8 mouse cellular contexts compared by ENCODE assay signal in the genomic region with DNA sequence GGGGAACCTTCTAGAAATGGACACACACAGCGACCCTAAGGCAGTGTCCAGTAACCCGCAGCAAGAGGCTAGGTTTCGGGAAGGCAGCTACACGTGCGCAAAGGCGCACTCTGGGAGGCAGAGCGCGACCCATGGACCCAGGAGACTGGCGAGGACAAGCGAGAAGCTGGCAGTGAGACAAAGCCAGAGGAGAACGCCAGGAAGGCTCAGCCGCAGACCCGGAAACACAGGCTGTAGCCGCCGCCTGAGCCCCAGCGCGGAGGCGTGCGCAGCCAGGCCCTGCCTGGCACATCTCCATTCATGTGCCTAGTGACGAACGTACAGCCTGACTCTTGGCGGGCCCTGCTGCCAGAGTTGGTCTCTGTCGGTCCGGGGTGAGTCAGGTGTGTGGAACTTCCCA. TPM values are rescaled to one million over a fixed set of nuclear protein-coding genes. Genes with fewer than 3 reads are reported as not detected.
DNase-seq lines count a peak whose midpoint lies in the region; ATAC-seq and TF ChIP-seq lines count a peak whose summit lies in the region.

No protein-coding gene starts in this region.

- H3K27me3 ChIP-seq in intestine, embryonic 15.5 days (replicated peaks) = peaks cover 52% of the 10 kb centered on the region
- peaks cover 14% of the 10 kb centered on the region for H3K27me3 ChIP-seq in neural tube, embryonic 14.5 days (ENCODE audit: control insufficient read depth, insufficient read depth, low read length)

- TF ChIP-seq CTCF in bone marrow macrophage, adult 2 months (IDR thresholded peaks at IDR 0.05; ENCODE audit: low read depth, low read length) = no peak

- no peaks in the 10 kb centered on the region for H3K9me3 ChIP-seq in intestine, embryonic 15.5 days
- no peaks in the 10 kb centered on the region for H3K9me3 ChIP-seq in neural tube, embryonic 14.5 days (ENCODE audit: control insufficient read depth, low read length)

- H3K4me2 ChIP-seq in intestine, embryonic 15.5 days (replicated peaks) = peak overlapping the region; percentile 64
- H3K4me2 ChIP-seq in neural tube, embryonic 14.5 days (ENCODE audit: low read depth, low read length) = peak overlapping the region; percentile 53

- peak; percentile 53 for DNase-seq in ovary, postnatal 36 days (ENCODE audit: low spot score)
- DNase-seq in ovary, postnatal 10 days (ENCODE audit: low spot score) = no peak
- DNase-seq in lung, adult 18-20 months = peak; percentile 76 to 86
- DNase-seq in testis, postnatal 14 days (ENCODE audit: low spot score) = no peak

- no peak for TF ChIP-seq POLR2A in bone marrow macrophage, adult 2 months (IDR thresholded peaks at IDR 0.05; ENCODE audit: borderline replicate concordance, low read depth, low read length)

- peak overlapping the region; percentile 40 for H3K4me3 ChIP-seq in bone marrow macrophage, adult 2 months (ENCODE audit: insufficient read depth, low read length)
- no peak overlapping the region for H3K4me3 ChIP-seq in intestine, embryonic 15.5 days (replicated peaks)
- no peak overlapping the region for H3K4me3 ChIP-seq in neural tube, embryonic 14.5 days (ENCODE audit: low read depth, low read length)

- H3K4me1 ChIP-seq in bone marrow macrophage, adult 2 months (ENCODE audit: control insufficient read depth, insufficient read depth, low read length) = peaks cover 19% of the 10 kb centered on the region
- peaks cover 14% of the 10 kb centered on the region for H3K4me1 ChIP-seq in intestine, embryonic 15.5 days (replicated peaks)
- H3K4me1 ChIP-seq in neural tube, embryonic 14.5 days (ENCODE audit: control insufficient read depth, insufficient read depth, low read length) = peaks cover 15% of the 10 kb centered on the region

- H3K9ac ChIP-seq in intestine, embryonic 15.5 days = no peak overlapping the region; the same call in 1 of the 2 replicates
- H3K9ac ChIP-seq in neural tube, embryonic 14.5 days (replicated peaks; ENCODE audit: low read depth, low read length) = no peak overlapping the region

- H3K27ac ChIP-seq in bone marrow macrophage, adult 2 months (ENCODE audit: insufficient read depth, low read depth, low read length) = peak overlapping the region; percentile 51
- H3K27ac ChIP-seq in intestine, embryonic 15.5 days = no peak overlapping the region
- H3K27ac ChIP-seq in neural tube, embryonic 14.5 days (ENCODE audit: low read depth, low read length) = no peak overlapping the region

- no peaks in the 10 kb centered on the region for H3K36me3 ChIP-seq in intestine, embryonic 15.5 days
- no peaks in the 10 kb centered on the region for H3K36me3 ChIP-seq in neural tube, embryonic 14.5 days (ENCODE audit: control insufficient read depth, insufficient read depth, low read length)

- ATAC-seq in granulocyte monocyte progenitor cell, adult 5-6 weeks (replicated peaks; ENCODE audit: poor library complexity, severe bottlenecking) = peak; percentile 50
- peak; percentile 5; the same call in 1 of the 2 replicates for ATAC-seq in intestine, embryonic 15.5 days
- no peak for ATAC-seq in neural tube, embryonic 14.5 days (ENCODE audit: low read depth)

- 24% methylated on average over 24 of the region's 24 CpGs for WGBS in intestine, embryonic 15.5 days
- 4% methylated on average over 24 of the region's 24 CpGs for WGBS in neural tube, embryonic 14.5 days

RNA-seq across cellular contexts. Expression of a gene that starts 30.9 kb away (rescaled TPM):
- polyA plus RNA-seq in bone marrow macrophage, adult 2 months (2012; ENCODE audit: insufficient read depth, insufficient read length, missing spikeins) = 9.8 and 11.4 TPM in 2 replicates
- total RNA-seq in granulocyte monocyte progenitor cell, adult 5-6 weeks (2014; fragmentation: Nextera tagmentation) = 36.0 and 55.0 TPM in 2 replicates
- 30.6 and 32.7 TPM in 2 replicates for total RNA-seq in granulocyte monocyte progenitor cell, adult 5-6 weeks (2017)
- polyA plus RNA-seq in intestine, embryonic 15.5 days (2015; fragmentation: Nextera tagmentation; extraction: Ambion mirVana) = 12.4 and 13.7 TPM in 2 replicates
- 17.9 and 21.1 TPM in 2 replicates for polyA plus RNA-seq in neural tube, embryonic 14.5 days (2014; fragmentation: Nextera tagmentation; extraction: Ambion mirVana)

Comparison
In these comparisons a context has a peak if more than half of its experiments do, and no peak if none do; other contexts are left out.
1. DNase-seq: peak in ovary, postnatal 36 days (single experiment) and lung, adult 18-20 months (2 of 2); none in ovary, postnatal 10 days (single experiment) and testis, postnatal 14 days (single experiment).